Mouse (Mus musculus): ENCODE results near the gene Sun2. TPM values are rescaled to one million over a fixed set of nuclear protein-coding genes. Genes with fewer than 3 reads are reported as not detected.

Sun2 gene
- total and polyA plus RNA-seq, 2 experiments from 2014 or later, result 4.5 to 43.6 TPM

- peak overlapping the region; percentile 83; the same call in 1 of the 2 replicates for H3K27ac ChIP-seq
- H3K4me2 ChIP-seq (ENCODE audit: low read depth, low read length), result peak overlapping the region; percentile 80
- H3K9me3 ChIP-seq (ENCODE audit: low read length), result no peaks in the 10 kb centered on the region
- peak overlapping the region; percentile 93 for H3K9ac ChIP-seq (replicated peaks; ENCODE audit: low read length)
- peaks cover 7% of the 10 kb centered on the region; the same call in 1 of the 2 replicates for H3K4me1 ChIP-seq (ENCODE audit: insufficient read depth, low read length)
- peaks cover 15% of the 10 kb centered on the region; the same call in 1 of the 2 replicates for H3K36me3 ChIP-seq (ENCODE audit: insufficient read depth, low read length)
- H3K4me3 ChIP-seq (ENCODE audit: low read length), result peak overlapping the region; percentile 96
- H3K27me3 ChIP-seq (ENCODE audit: insufficient read depth, low read length), result no peaks in the 10 kb centered on the region
- DNase-seq (ENCODE audit: low spot score), result no peak
- WGBS, result under 1% methylated on average over 23 of the region's 23 CpGs
- no peak for TF ChIP-seq CTCF (IDR thresholded peaks at IDR 0.05; ENCODE audit: low read depth)
- no peak for ATAC-seq
These were observed 329 bp upstream of the Sun2 start for GRCm38 (mm10) chr15:79742706-79743023.

- no peak for TF ChIP-seq CTCF (IDR thresholded peaks at IDR 0.05; ENCODE audit: low read depth)
- 19% methylated on average over 14 of the region's 14 CpGs for WGBS
- ATAC-seq, result no peak
These were observed 1.0 kb downstream of the Sun2 start for GRCm38 (mm10) chr15:79741173-79741858.

GRCm38 (mm10) chr15:79740739-79741138 lies 1.6 kb downstream of the Sun2 start:
- no peak overlapping the region for H3K27ac ChIP-seq

More at GRCm38 (mm10) chr15:79741173-79741858, 1.0 kb downstream of the Sun2 start:
- Histone ChIP-seq H3K9ac (replicated peaks; ENCODE audit: low read length) (peak overlapping the region; percentile 93), H3K27ac (peak overlapping the region; percentile 83), H3K9me3 (ENCODE audit: low read length) (no peaks in the 10 kb centered on the region), H3K4me3 (ENCODE audit: low read length) (peak overlapping the region; percentile 96), H3K27me3 (ENCODE audit: insufficient read depth, low read length) (no peaks in the 10 kb centered on the region), H3K36me3 (ENCODE audit: insufficient read depth, low read length) (peaks cover 28% of the 10 kb centered on the region; the same call in 1 of the 2 replicates), H3K4me1 (ENCODE audit: insufficient read depth, low read length) (peaks cover 7% of the 10 kb centered on the region; the same call in 1 of the 2 replicates), H3K4me2 (ENCODE audit: low read depth, low read length) (peak overlapping the region; percentile 80)
- no peak for DNase-seq (ENCODE audit: low spot score)

GRCm38 (mm10) chr15:79734311-79734710 lies 8.0 kb downstream of the Sun2 start:
- Histone ChIP-seq H3K9me3 (ENCODE audit: low read length) (no peaks in the 10 kb centered on the region), H3K4me3 (ENCODE audit: low read length) (no peak overlapping the region), H3K27ac (no peak overlapping the region), H3K27me3 (ENCODE audit: insufficient read depth, low read length) (no peaks in the 10 kb centered on the region), H3K4me2 (ENCODE audit: low read depth, low read length) (no peak overlapping the region), H3K9ac (replicated peaks; ENCODE audit: low read length) (no peak overlapping the region), H3K36me3 (ENCODE audit: insufficient read depth, low read length) (peaks cover 71% of the 10 kb centered on the region), H3K4me1 (ENCODE audit: insufficient read depth, low read length) (no peaks in the 10 kb centered on the region)
- ATAC-seq (no peak), DNase-seq (ENCODE audit: low spot score) (no peak)
- WGBS, result 85% methylated on average over 8 of the region's 8 CpGs
- no peak for TF ChIP-seq CTCF (IDR thresholded peaks at IDR 0.05; ENCODE audit: low read depth)

More at GRCm38 (mm10) chr15:79740739-79741138, 1.6 kb downstream of the Sun2 start:
- peaks cover 7% of the 10 kb centered on the region; the same call in 1 of the 2 replicates for H3K4me1 ChIP-seq (ENCODE audit: insufficient read depth, low read length)
- WGBS, result 82% methylated on average over 3 of the region's 3 CpGs
- H3K27me3 ChIP-seq (ENCODE audit: insufficient read depth, low read length), result no peaks in the 10 kb centered on the region
- peaks cover 31% of the 10 kb centered on the region; the same call in 1 of the 2 replicates for H3K36me3 ChIP-seq (ENCODE audit: insufficient read depth, low read length)
- peak overlapping the region; percentile 80 for H3K4me2 ChIP-seq (ENCODE audit: low read depth, low read length)
- DNase-seq (ENCODE audit: low spot score) (no peak), ATAC-seq (no peak)
- H3K4me3 ChIP-seq (ENCODE audit: low read length), result peak overlapping the region; percentile 96; the same call in 1 of the 2 replicates
- peak overlapping the region; percentile 93; the same call in 1 of the 2 replicates for H3K9ac ChIP-seq (replicated peaks; ENCODE audit: low read length)
- H3K9me3 ChIP-seq (ENCODE audit: low read length), result no peaks in the 10 kb centered on the region
- TF ChIP-seq CTCF (IDR thresholded peaks at IDR 0.05; ENCODE audit: low read depth), result 0 out of 2 replicates have a peak, but pooled peaks have one; percentile 8

GRCm38 (mm10) chr15:79733640-79734039 lies 8.7 kb downstream of the Sun2 start:
- Histone ChIP-seq H3K27me3 (ENCODE audit: insufficient read depth, low read length) (no peaks in the 10 kb centered on the region), H3K9ac (replicated peaks; ENCODE audit: low read length) (no peak overlapping the region), H3K36me3 (ENCODE audit: insufficient read depth, low read length) (peaks cover 68% of the 10 kb centered on the region), H3K4me3 (ENCODE audit: low read length) (no peak overlapping the region), H3K4me2 (ENCODE audit: low read depth, low read length) (no peak overlapping the region), H3K27ac (no peak overlapping the region), H3K9me3 (ENCODE audit: low read length) (no peaks in the 10 kb centered on the region), H3K4me1 (ENCODE audit: insufficient read depth, low read length) (no peaks in the 10 kb centered on the region)
- ATAC-seq (no peak), DNase-seq (ENCODE audit: low spot score) (no peak)
- 70% methylated on average over 4 of the region's 4 CpGs for WGBS
- no peak for TF ChIP-seq CTCF (IDR thresholded peaks at IDR 0.05; ENCODE audit: low read depth)

- TF ChIP-seq CTCF (IDR thresholded peaks at IDR 0.05; ENCODE audit: low read depth), result no peak
- Histone ChIP-seq H3K27ac (no peak overlapping the region), H3K4me3 (ENCODE audit: low read length) (no peak overlapping the region), H3K4me2 (ENCODE audit: low read depth, low read length) (no peak overlapping the region), H3K36me3 (ENCODE audit: insufficient read depth, low read length) (peaks cover 64% of the 10 kb centered on the region), H3K27me3 (ENCODE audit: insufficient read depth, low read length) (no peaks in the 10 kb centered on the region), H3K4me1 (ENCODE audit: insufficient read depth, low read length) (no peaks in the 10 kb centered on the region), H3K9ac (replicated peaks; ENCODE audit: low read length) (no peak overlapping the region), H3K9me3 (ENCODE audit: low read length) (no peaks in the 10 kb centered on the region)
- DNase-seq (ENCODE audit: low spot score), result no peak
- no peak for ATAC-seq
- 96% methylated on average over 8 of the region's 8 CpGs for WGBS
These were observed 9.1 kb downstream of the Sun2 start for GRCm38 (mm10) chr15:79733192-79733591.

- ATAC-seq, result no peak
- no peak overlapping the region for H3K4me3 ChIP-seq (ENCODE audit: low read length)
- H3K36me3 ChIP-seq (ENCODE audit: insufficient read depth, low read length), result peaks cover 60% of the 10 kb centered on the region
- H3K27me3 ChIP-seq (ENCODE audit: insufficient read depth, low read length), result no peaks in the 10 kb centered on the region
- no peak overlapping the region for H3K27ac ChIP-seq
- no peaks in the 10 kb centered on the region for H3K4me1 ChIP-seq (ENCODE audit: insufficient read depth, low read length)
- no peak overlapping the region for H3K4me2 ChIP-seq (ENCODE audit: low read depth, low read length)
- 80% methylated on average over 7 of the region's 7 CpGs for WGBS
- TF ChIP-seq CTCF (IDR thresholded peaks at IDR 0.05; ENCODE audit: low read depth), result no peak
- H3K9me3 ChIP-seq (ENCODE audit: low read length), result no peaks in the 10 kb centered on the region
- no peak overlapping the region for H3K9ac ChIP-seq (replicated peaks; ENCODE audit: low read length)
- no peak for DNase-seq (ENCODE audit: low spot score)
These were observed 10.8 kb downstream of the Sun2 start for GRCm38 (mm10) chr15:79731554-79731953.
